Mouse (Mus musculus) intestine, postnatal 0 days (tissue): Measurements from ENCODE around the gene Dnm3. TPM values are rescaled to one million over a fixed set of nuclear protein-coding genes. Genes with fewer than 3 reads are reported as not detected.

Experiments used
- ATAC-seq: fragments of 200-750 bp; cut with Nextera tagmentation; 2 replicates; pipeline ENCODE4 v1.8.0; 2017; ENCODE audit warnings: mild to moderate bottlenecking, moderate TSS enrichment, moderate library complexity
- H3K27ac ChIP-seq: fragments of 300-500 bp; sonication (generic); 2 replicates; pipeline ENCODE4 v1.5.1; 2014; ENCODE audit warnings: mild to moderate bottlenecking, low read depth, low read length, moderate library complexity
- H3K27me3 ChIP-seq: fragments of 300-500 bp; sonication (generic); replicated peaks from 2 replicates; pipeline ENCODE4 v1.6.1; 2014; ENCODE audit warnings: low read length, mixed read lengths; ENCODE audit not compliant: control insufficient read depth, insufficient read depth
- H3K36me3 ChIP-seq: fragments of 300-500 bp; sonication (generic); 2 replicates; pipeline ENCODE4 v1.6.1; 2014; ENCODE audit warnings: mild to moderate bottlenecking, moderate library complexity; ENCODE audit not compliant: control insufficient read depth, insufficient read depth
- H3K4me1 ChIP-seq: fragments of 300-500 bp; sonication (generic); replicated peaks from 2 replicates; pipeline ENCODE4 v1.6.1; 2014; ENCODE audit warnings: antibody characterized with exemption, low read length, mixed read lengths; ENCODE audit not compliant: control insufficient read depth, insufficient read depth
- H3K4me2 ChIP-seq: fragments of 300-500 bp; sonication (generic); replicated peaks from 2 replicates; pipeline ENCODE4 v1.6.1; 2014; ENCODE audit warnings: low read depth, mild to moderate bottlenecking, moderate library complexity
- H3K4me3 ChIP-seq: fragments of 300-500 bp; sonication (generic); 2 replicates; pipeline ENCODE4 v1.5.1; 2014; ENCODE audit warnings: low read depth, low read length
- H3K9ac ChIP-seq: fragments of 300-500 bp; sonication (generic); 2 replicates; pipeline ENCODE4 v1.6.1; 2014; ENCODE audit warnings: mild to moderate bottlenecking, low read depth, low read length
- H3K9me3 ChIP-seq: fragments of 300-500 bp; sonication (generic); 2 replicates; pipeline ENCODE4 v1.6.1; 2016; ENCODE audit warnings: mixed run types; ENCODE audit not compliant: control insufficient read depth
- CTCF ChIP-seq: sonication (generic); IDR thresholded peaks from 2 replicates; pipeline ENCODE4 v1.5.1; 2016; ENCODE audit warnings: low read depth, mild to moderate bottlenecking, control low read depth, antibody characterized with exemption, moderate library complexity
- WGBS: fragments of 180-500 bp; shearing (Covaris S2); extraction: QIAGEN DNeasy Blood & Tissue Kit; methylation state at CpG from one replicate; pipeline ENCODE4 v1.1.7; 2014; 5-methylcytosine and 5-hydroxymethylcytosine counted together
- polyA plus RNA-seq: library from polyadenylated mRNA; unstranded; fragments of >200 nt; fragmentation: Nextera tagmentation; extraction: Ambion mirVana; gene quantifications from 2 replicates; pipeline ENCODE4 v1.2.1, GENCODE M21; 2015

Gene Dnm3
- polyA plus RNA-seq, 1 experiment from 2014 or later = 5.6 TPM

- Histone ChIP-seq H3K27me3 (no peaks in the 10 kb centered on the region), H3K36me3 (no peaks in the 10 kb centered on the region), H3K9me3 (no peaks in the 10 kb centered on the region), H3K4me2 (no peak overlapping the region), H3K4me1 (no peaks in the 10 kb centered on the region), H3K27ac (no peak overlapping the region), H3K9ac (no peak overlapping the region), H3K4me3 (no peak overlapping the region)
- 78% methylated on average over 5 of the region's 5 CpGs for WGBS
- no peak for ATAC-seq
- no peak for TF ChIP-seq CTCF
These were observed 324.7 kb downstream of the Dnm3 start for GRCm38 (mm10) chr1:162153118-162153517.

- no peaks in the 10 kb centered on the region for H3K36me3 ChIP-seq
- H3K9ac ChIP-seq = no peak overlapping the region
- 87% methylated on average over 3 of the region's 3 CpGs for WGBS
- H3K9me3 ChIP-seq = no peaks in the 10 kb centered on the region
- H3K4me2 ChIP-seq = no peak overlapping the region
- H3K27me3 ChIP-seq = no peaks in the 10 kb centered on the region
- no peak overlapping the region for H3K4me3 ChIP-seq
- no peak for TF ChIP-seq CTCF
- H3K4me1 ChIP-seq = no peaks in the 10 kb centered on the region
- ATAC-seq = no peak
- no peak overlapping the region for H3K27ac ChIP-seq
These were observed 328.1 kb downstream of the Dnm3 start for GRCm38 (mm10) chr1:162149730-162150129.

GRCm38 (mm10) chr1:162147554-162147953, 330.3 kb downstream of the Dnm3 start:
- no peaks in the 10 kb centered on the region for H3K4me1 ChIP-seq
- H3K9ac ChIP-seq = no peak overlapping the region
- no peak overlapping the region for H3K27ac ChIP-seq
- TF ChIP-seq CTCF = no peak
- no peak overlapping the region for H3K4me3 ChIP-seq
- no peaks in the 10 kb centered on the region for H3K27me3 ChIP-seq
- H3K4me2 ChIP-seq = no peak overlapping the region
- H3K36me3 ChIP-seq = no peaks in the 10 kb centered on the region
- no peaks in the 10 kb centered on the region for H3K9me3 ChIP-seq
- ATAC-seq = no peak
- 90% methylated on average over 3 of the region's 3 CpGs for WGBS

GRCm38 (mm10) chr1:162145748-162146147, 332.1 kb downstream of the Dnm3 start:
- Histone ChIP-seq H3K36me3 (no peaks in the 10 kb centered on the region), H3K27me3 (no peaks in the 10 kb centered on the region), H3K27ac (no peak overlapping the region), H3K9me3 (no peaks in the 10 kb centered on the region), H3K4me2 (no peak overlapping the region), H3K4me3 (no peak overlapping the region), H3K9ac (no peak overlapping the region), H3K4me1 (no peaks in the 10 kb centered on the region)
- ATAC-seq = no peak
- TF ChIP-seq CTCF = no peak
- WGBS = 64% methylated on average over 5 of the region's 6 CpGs

GRCm38 (mm10) chr1:162144992-162145391, 332.8 kb downstream of the Dnm3 start:
- WGBS = 67% methylated on average over 1 of the region's 1 CpGs
- Histone ChIP-seq H3K9ac (no peak overlapping the region), H3K4me3 (no peak overlapping the region), H3K9me3 (no peaks in the 10 kb centered on the region), H3K27ac (no peak overlapping the region), H3K27me3 (no peaks in the 10 kb centered on the region), H3K4me2 (no peak overlapping the region), H3K4me1 (no peaks in the 10 kb centered on the region), H3K36me3 (no peaks in the 10 kb centered on the region)
- TF ChIP-seq CTCF = no peak
- no peak for ATAC-seq

- no peak for ATAC-seq
- H3K4me1 ChIP-seq = no peaks in the 10 kb centered on the region
- H3K27ac ChIP-seq = no peak overlapping the region
- TF ChIP-seq CTCF = no peak
- no peaks in the 10 kb centered on the region for H3K27me3 ChIP-seq
- 58% methylated on average over 6 of the region's 6 CpGs for WGBS
- no peak overlapping the region for H3K9ac ChIP-seq
- no peaks in the 10 kb centered on the region for H3K9me3 ChIP-seq
- no peak overlapping the region for H3K4me2 ChIP-seq
- no peaks in the 10 kb centered on the region for H3K36me3 ChIP-seq
- no peak overlapping the region for H3K4me3 ChIP-seq
These were observed 333.6 kb downstream of the Dnm3 start for GRCm38 (mm10) chr1:162143974-162144912.
